Mouse (Mus musculus): ENCODE measurements around the gene Gpsm2.

DNA sequence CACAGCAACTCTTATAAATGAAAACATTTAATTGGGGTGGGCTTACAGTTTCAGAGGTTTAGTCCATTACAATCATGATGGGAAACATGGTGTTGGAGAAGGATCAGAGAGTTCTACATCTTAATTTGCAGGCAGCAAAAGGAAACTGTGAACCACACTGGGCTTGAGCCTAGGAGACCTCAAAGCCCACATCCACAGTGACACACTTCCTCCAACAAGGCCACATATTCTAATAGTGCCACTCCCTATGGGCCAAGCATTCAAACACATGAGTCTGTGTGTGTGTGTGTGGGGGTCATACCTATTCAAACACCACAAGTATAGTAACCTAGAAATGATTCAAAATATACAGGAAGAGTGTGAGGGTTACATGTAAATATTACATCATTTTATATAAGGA is 5.2 kb upstream of the Gpsm2 start:
- TF ChIP-seq CTCF (IDR thresholded peaks at IDR 0.05; ENCODE audit: low read depth, low read length) (no peak), POLR2A (IDR thresholded peaks at IDR 0.05; ENCODE audit: insufficient read depth, low read length) (no peak)

Data from ES-Bruce4 (cell line).